Mouse (Mus musculus) T-helper 17 cell (primary cell): ENCODE results near the gene Olfr331.
"Not testable (repeated sequence)": the region's sequence is repeated elsewhere in the genome, so short reads cannot be mapped to it uniquely, and the experiment has no call there.

Experiments used
- in situ Hi-C, 2 experiments: fragments of 300-600 bp; cut with MboI, MseI; formaldehyde crosslinking; loops; 1 replicate in 1 of 2; 2 replicates in 1 of 2; pipeline ENCODE4 v1.15.1; 2025; ENCODE audit warnings: high pct_unique_total_duplicates in 2 of 2

The Olfr331 gene

DNA sequence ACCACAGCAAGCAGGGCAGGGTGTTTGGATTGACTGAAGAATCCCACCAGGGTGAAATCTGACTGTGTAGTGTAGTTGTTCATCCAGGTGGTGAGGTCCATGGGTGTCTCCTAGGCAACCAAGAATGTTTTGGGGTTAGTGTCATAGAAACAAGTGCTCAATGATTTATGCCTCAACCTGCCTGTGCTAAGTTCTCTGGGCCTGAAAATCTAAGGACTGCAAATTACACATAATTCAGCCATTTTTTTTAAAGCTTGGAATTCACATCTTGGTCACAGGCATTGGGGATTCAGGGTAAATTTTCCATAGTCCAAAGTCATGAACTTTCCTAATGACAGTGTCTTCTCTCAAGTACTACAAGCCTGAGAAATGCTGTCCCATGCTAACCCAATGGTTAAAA lies at the start of gene Olfr331:
TSS of gene Olfr331 (minus strand) at position 101 of the 400 bp plus-strand sequence.
- in situ Hi-C loops: not testable (repeated sequence)

DNA sequence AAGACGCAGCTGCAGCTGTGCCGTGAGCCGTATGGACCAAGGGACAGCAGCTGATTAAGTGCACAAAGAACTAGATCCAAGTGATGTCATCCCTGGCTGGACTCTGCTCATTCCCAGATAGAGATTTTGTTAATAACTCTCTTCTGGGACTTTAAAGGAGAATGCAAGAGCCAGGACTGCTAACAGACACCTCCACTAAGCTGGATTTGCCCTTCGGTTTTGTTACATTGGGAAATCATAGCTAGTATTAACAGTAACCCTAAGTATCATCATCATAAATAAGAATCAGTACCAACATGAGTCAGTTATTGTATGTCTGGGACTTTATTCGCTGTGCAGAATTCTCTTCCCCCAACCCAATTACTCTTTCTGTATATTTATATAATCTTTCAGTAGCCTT lies 44.0 kb upstream of the Olfr331 start, which contains the start of gene Olfr329-ps:
TSS of gene Olfr329-ps (minus strand) at position 101 of the 400 bp plus-strand sequence.
- in situ Hi-C loops: no loop called here

DNA sequence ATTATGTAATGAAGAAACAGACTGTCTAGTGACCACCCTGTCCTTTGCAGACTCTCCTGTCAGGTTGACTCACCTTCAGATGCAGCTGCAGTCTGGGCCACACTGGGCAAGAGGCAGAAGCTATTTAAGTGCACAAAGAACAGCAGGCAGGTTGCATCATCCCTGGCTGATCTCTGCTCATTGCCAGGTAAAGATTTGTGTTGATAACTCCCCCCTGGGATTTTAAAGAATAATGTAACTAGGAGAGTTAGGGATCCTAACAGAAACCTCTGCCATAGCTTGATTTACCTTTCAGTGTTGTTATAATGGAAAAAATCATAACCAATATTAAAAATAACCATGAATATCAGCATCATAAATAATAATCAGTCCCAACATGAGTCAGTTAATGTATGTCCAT lies 32.4 kb upstream of the Olfr331 start, which contains the start of gene Olfr330:
TSS of gene Olfr330 (minus strand) at position 101 of the 400 bp plus-strand sequence.
- in situ Hi-C loops: not testable (repeated sequence)

DNA sequence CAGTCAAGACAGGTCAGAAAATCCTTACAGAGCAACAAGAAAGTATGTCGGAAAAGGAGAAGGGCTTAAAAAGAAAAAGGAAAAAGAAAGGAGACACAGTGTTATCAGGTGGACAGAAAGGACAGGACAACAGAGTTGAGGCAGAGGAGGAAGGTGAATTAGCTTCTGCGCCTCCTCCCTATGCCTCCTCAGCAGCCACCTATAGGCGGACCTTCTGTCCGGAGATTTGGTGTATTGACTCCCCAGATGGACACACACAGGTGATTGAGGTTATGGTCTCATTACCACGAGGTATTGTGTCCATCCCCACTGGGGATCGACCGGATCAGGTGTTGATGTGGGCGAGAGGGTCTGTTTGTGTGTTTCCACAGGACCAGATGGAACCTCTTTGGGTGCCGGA lies 17.4 kb upstream of the Olfr331 start:
- in situ Hi-C loops: not testable (repeated sequence)

DNA sequence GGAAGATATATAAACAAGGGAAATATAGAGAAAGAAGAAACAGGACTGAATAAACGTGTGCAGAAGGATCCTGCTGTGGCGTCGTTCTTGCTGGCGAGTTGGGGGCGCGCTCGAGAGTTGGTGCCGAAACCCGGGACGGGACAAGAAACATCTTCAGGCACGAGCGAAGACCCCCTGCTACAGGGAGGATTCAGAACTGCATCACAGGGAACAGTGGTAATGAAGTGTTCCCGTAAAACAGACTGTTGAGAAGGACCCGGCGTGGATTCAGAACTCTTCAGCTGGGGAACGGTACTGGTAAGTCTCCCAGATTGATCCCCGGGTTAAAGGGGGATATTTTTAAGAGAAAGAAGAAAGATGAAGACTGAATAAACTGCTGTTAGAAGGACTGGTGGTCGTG lies 16.5 kb upstream of the Olfr331 start:
- in situ Hi-C loops: not testable (repeated sequence)

DNA sequence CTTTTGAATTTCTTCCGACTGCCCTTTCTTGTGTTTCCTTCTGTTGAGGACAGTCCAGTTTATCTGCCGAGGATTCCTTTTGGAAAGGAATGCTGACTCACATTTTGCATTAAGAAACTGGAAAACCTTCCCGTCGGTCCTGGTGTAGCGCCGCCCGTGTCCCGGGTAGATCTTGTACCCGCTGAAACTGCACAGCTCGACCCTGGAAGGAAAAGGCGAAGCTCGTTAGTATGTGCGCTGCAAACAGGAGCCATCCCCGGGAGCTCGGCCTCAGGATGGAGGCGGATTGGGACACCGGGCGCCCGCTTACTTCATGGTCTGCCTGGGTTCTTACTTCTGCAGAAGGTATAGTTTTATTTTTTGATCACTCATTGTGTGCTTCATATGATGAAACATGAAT lies 6.7 kb upstream of the Olfr331 start:
- in situ Hi-C loops: not testable (repeated sequence)

DNA sequence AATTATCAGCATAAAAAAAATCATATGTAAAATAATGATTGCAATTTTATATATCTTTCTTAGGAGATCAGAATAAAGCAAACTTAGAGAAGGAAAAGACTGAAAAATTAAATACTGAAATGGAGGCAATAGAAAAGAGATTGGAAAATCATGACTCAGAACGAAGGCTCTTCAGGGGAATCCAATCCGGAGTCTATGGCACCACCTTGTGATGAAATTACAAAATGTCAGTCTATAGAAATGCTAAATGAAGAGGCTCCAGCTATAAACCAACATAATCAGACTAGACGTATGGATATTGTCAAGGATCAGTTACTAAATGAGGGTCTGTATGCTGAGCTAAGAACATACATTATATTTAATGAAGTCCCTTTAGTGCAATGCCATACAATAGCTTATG lies 3.1 kb downstream of the Olfr331 start:
- in situ Hi-C loops: no loop called here

DNA sequence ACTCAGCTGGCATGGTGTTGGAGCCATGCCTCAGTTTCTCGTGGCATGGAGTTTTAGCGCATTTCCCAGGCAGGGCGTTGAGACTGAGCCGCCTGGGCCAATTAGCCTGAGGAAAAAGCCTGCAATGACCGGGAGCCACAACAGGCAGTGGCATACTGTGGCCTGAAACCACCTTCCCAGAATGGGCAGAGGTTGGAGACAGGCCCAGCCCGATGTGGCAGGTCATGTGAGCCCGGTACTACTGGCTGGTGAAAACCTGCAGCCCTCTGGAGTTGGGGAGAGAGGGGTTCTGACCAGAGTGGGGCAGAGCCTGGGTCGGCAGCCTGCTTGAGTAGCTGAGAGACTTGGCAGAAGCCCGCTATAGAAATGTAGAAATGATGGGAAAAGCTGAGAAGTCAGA lies 3.6 kb downstream of the Olfr331 start:
- in situ Hi-C loops: no loop called here

DNA sequence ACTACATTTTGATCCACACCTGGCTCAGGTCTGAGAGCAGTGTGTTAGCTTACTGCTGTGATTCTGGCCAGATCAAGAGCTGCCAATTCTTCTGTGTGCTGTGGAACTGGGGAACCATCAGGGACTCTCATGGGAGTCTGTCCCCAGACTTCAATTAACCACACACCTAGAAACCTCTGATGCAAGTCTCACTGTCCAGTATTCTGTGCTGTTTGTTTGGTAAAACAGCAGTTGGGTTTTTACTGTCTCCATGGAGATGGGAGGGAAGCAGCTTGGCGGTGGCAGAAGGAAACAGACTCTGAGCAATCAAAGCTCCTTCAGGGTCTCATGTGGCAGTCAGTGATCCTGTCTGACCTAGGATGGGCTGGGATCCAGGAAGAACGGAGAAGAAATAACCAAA lies 9.9 kb downstream of the Olfr331 start, which contains the start of gene Olfr332:
TSS of gene Olfr332 (minus strand) at position 101 of the 400 bp plus-strand sequence.
- in situ Hi-C loops: no loop called here

DNA sequence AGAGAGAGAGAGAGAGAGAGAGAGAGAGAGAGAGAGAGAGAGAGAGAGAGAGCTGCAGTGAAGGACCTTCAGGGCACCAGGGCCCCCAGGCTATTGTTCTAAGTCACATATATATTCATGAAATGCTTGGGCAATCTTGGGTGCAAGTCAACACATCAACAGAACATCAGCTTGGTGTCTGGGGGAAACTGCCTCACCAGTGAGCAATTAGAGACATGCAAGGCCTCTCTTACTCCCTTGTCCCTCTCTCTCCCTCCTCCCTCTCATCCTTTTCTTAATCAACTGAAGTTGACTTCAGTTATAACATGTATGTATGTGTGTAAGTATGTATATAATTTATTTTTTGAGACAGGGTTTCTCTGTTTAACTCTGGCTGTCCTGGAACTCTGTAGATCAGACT lies 40.2 kb downstream of the Olfr331 start, which contains the start of gene Olfr30:
TSS of gene Olfr30 (minus strand) at position 101 of the 400 bp plus-strand sequence.
- in situ Hi-C loops: loop anchor here in 1 of 2 experiments (5.0 kb wide), 1 partner anchor 105 kb away; no protein-coding TSS in a partner anchor

DNA sequence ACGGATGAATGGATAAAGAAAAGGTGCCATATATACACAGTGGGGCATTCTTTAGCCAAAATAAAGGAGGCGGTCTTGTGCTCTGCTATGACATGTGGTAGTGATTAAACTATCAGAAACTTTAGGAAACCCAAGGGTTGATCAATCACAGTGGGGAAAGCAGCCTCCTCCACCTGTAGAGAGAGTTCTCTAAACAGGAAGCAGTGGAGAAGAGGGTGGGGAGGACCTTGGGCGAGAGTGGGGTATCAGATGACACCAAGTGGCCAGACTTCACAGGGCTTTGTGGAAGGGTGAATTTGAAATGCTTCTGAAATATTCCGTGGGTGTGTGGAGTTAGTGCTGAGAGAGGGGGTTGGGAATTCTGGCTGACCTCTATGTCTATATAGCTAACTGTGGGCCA lies 48.8 kb downstream of the Olfr331 start:
- in situ Hi-C loops: no loop called here

DNA sequence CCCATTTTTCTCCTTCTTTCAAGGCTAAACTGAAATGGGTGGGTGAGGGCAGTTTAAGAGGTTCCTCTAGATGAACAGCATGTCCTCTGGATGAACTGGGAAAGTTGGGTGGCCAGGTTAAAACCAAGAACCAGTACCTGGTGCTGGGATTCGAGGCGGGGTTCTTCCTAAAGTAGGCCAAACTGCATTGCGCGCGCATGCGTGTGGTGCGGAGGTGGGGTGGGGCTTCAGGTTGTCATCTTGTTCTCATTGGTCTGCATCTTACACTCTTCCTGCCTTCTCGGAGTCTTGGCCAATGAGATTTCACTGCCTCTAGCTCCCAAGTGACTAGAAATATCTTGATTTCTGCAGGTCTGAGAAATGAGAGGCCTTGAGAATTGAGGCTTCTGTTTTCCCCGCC lies 49.6 kb downstream of the Olfr331 start, which contains the start of gene Lypd9:
TSS of gene Lypd9 (minus strand) at position 165 of the 400 bp plus-strand sequence.
- in situ Hi-C loops: no loop called here
